Mouse (Mus musculus) megakaryocyte-erythroid progenitor cell, adult 5-6 weeks (primary cell): Measurements from ENCODE around the gene Abcd2. TPM values are rescaled to one million over a fixed set of nuclear protein-coding genes. Genes with fewer than 3 reads are reported as not detected.

Source experiments
- ATAC-seq: replicated peaks from 2 replicates; pipeline ENCODE4 v1.8.0; 2016; ENCODE audit warnings: mild to moderate bottlenecking, inconsistent platforms; ENCODE audit not compliant: severe bottlenecking, poor library complexity, low FRiP score, low TSS enrichment
- total RNA-seq, 2 experiments: library from RNA; stranded (forward) in 1 of 2; stranded (reverse) in 1 of 2; fragments of 200-1000, 215-1000 nt in 1 of 2; fragments of >200 nt in 1 of 2; fragmentation: Nextera tagmentation in 1 of 2; gene quantifications; 2 replicates each; pipeline ENCODE4 v1.2.3; 2014 to 2017

The Abcd2 gene
- 0.04 and 0.54 TPM in 2 replicates for total RNA-seq (2014; fragmentation: Nextera tagmentation)
- total RNA-seq (2017) = not detected in 2 replicates

DNA sequence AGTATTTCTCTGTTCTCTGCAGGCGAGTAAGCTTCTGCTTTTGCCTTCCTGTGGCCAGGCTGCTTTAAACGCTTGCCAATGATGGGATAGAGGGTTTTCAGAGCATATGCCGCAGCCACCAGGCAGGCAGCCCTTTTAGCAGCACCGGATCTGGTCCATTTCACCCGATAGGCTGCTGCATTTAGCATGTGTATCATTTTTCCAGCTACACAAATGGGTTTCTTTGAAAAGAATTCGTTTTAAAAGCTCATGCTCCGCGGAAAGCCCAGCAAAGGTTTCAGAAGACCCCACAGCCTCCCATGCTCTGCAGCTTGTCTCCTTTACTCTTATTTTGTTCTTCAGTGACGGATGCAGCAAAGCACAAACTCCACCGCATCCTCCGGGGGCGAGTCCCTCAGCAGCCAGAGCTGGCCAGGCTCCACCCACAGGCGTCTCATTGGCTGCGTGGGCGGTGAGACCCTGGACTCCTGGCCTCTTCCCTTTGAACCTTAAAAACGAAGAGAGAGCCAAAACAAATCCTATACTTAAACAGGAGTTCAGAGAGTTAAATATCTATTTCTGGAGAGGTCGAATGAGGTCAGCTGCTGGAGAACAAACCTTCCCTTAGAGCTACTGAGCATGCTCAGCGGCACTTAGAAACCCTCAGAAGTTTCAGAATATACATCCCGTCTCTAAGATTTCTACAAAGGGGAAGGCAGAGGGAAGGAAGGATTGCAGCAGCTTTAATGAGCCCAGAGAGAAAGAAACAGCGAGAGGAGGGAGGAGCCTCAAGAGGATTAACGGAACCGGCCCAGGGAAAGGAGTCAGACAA lies at the start of gene Abcd2:
Gene Abcd2 (minus strand): TSS at position 388 of the 811 bp plus-strand sequence.
- ATAC-seq = peak; percentile 92

DNA sequence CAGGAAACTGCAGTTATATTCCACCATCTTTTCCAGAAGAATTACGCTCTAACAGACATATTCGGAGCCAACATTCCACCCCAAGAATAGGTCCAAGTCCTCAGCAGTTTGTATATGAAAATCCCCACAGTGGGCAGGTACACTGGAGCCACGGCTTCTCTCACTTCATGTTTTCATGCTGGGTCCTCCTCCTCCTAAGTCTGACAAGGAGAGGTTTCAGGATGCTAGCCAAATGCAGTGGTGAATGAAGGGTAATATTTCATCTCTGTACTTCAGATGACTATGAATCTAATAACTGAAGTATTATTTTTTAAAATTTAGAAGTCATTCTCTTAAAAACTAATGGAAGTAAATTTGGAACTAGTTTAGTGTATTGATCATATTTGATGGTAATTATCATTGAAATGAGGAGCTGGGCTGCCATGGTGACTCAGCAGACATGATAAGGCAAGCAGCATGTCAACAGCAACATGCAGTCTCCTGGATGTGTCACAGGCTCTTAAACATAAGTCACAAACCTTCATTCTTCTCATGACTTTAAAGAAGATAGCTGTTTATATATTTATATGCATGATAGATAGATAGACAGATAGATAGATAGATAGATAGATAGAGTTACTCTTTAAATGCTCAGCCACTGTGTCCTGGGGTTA lies 49.2 kb upstream of the Abcd2 start:
- no peak for ATAC-seq

DNA sequence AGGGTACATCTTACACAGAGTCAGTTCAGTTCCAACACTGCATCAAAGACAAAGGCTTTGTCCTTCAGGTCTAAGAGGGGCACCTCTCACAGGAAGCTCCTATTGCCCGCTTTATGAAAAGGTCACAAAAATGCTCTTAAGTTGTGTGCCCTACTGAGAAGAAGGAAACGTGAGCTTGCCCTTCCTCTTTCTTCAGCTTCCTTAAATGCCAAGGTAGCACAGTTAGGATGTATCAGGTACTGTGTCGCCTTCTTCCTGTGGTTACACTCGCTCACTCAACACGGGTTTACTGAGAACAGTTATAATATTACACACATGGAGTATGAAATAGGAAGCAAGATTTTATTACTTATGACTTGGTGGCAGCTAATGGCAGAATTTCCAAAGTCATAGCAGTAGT lies 45.7 kb upstream of the Abcd2 start:
- ATAC-seq = no peak

- no peak for ATAC-seq
Measured at GRCm38 (mm10) chr15:91206518-91206917, 14.9 kb upstream of the Abcd2 start.

- ATAC-seq = no peak
Measured at GRCm38 (mm10) chr15:91203521-91203920, 11.9 kb upstream of the Abcd2 start.

- no peak for ATAC-seq
Measured at GRCm38 (mm10) chr15:91202486-91202885, 10.9 kb upstream of the Abcd2 start.

- no peak for ATAC-seq
Measured at GRCm38 (mm10) chr15:91200833-91201232, 9.2 kb upstream of the Abcd2 start.

- no peak for ATAC-seq
Measured at GRCm38 (mm10) chr15:91199256-91199905, 7.8 kb upstream of the Abcd2 start, which contains the start of gene CN725425. Gene CN725425 (plus strand): TSS chr15:91199494.

GRCm38 (mm10) chr15:91192223-91192598 lies 612 bp upstream of the Abcd2 start:
- ATAC-seq = peak; percentile 59

DNA sequence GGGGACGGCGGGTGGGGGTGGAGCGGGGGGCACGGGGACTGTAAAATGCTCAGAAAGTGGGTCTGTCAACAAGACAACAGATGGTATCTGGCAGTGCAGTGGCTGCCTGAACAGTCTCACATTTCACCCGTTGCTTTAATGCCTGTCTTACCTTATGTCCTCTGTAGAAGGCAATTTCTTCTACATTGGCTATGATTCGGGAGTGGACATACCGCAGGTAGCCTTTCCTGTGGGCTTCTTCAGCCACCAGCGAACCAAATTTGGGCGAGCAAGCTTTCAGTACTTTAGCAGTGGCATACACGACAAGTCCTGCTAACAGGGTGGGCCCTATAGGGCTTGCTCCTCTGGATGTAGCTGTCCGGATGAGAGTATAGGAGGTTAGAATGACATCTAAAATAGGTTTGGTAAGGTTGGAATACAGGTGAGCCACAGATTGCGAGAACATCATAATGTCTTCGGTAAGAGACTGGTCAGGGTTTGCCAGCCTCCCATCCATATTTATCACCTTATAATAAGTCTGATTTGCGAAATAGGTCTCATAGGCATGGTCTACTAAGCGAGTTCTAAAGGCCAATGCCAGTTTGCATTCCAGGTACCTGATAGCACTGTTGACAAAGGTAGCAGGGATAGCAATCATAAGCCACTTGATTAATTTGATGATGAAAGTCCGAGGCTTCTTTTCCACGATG lies 936 bp downstream of the Abcd2 start:
- no peak for ATAC-seq

- no peak for ATAC-seq
Measured at GRCm38 (mm10) chr15:91190026-91190425, 1.6 kb downstream of the Abcd2 start.

DNA sequence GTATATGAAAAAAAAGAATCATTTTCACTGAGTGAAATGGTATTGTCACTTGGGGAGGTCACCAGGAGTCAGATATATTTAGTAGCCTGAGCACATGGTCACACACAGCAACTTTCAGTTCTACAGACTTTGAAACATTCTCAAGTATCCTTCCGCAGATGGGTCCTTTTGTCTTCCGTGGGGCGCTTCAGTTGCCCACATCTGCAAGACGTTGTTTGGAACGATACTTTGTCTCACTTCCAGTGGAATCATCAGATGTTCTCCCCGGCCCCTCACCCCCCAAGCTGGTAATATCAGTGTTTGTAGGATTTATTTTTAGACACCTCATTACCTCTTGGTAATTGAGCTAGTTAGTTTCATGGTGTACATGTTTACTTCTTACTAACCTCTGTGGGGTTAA lies 5.2 kb downstream of the Abcd2 start:
- no peak for ATAC-seq

GRCm38 (mm10) chr15:91179911-91180622 lies 11.5 kb downstream of the Abcd2 start:
- no peak for ATAC-seq

DNA sequence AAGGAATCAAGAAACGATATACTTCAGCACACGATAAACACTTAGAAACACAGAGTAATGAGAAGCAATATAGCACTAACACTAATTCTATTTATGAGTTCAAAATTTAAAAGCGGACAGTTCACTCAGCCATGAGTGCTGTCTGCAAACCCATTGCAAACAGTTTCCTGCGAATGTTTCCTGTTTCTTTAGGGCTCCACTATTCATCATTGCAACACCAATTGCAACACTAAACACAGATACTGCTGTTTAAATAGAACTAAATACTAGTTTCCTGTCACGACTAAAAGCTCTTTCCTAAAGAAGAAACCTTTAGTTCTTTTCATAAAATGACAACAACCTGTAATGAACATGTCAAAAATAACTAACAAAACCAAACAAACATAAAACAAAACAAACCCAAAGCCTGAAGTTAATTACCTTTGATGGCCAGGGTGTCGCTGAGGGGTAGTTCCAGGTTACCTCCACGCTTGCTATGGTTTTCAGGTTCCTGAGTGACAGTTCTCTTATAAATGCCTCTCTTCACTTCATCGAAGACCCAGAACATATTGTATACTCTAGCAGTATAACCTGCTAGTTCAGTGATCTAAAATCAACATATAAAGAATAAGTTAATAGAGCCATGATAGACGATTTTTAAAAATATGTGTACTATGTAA lies 12.8 kb downstream of the Abcd2 start:
- ATAC-seq = no peak

DNA sequence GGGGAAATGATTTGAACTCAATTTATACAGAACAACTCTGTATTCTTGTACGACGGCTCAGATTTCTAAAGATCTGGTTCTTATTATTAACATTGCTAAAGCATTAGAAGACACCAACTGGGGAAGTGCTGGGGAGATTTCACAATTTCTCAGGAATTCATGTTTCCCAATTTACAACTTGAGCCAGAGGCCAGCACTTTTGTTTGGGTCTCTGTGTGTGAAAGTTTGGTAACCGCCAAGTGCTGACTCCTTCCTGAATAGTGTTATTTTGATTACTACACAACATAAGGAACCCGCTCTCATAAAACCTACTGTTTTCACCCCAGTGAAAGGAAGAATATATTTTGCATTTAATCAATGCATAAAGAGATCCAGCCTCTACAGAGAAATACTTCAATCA lies 19.4 kb downstream of the Abcd2 start:
- ATAC-seq = no peak

DNA sequence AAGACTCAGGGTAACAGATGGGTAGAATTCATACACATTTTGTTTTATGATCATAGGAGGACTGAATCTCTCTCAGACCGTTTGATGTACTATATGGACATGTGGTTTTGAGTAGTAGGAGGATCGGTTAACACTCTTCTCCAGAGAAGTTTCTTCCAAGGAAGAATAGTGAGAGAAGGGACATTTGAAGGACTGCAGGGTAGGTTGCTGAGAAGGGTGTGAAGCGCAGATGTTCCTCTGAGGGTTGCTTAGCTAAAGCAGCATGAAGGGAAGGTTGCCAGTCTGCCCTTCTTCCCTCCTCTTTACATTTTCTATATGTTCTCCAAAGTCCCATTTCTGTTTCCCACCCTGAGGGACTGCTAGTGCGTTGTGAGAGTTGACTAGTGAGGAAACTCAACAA lies 20.3 kb downstream of the Abcd2 start:
- no peak for ATAC-seq

DNA sequence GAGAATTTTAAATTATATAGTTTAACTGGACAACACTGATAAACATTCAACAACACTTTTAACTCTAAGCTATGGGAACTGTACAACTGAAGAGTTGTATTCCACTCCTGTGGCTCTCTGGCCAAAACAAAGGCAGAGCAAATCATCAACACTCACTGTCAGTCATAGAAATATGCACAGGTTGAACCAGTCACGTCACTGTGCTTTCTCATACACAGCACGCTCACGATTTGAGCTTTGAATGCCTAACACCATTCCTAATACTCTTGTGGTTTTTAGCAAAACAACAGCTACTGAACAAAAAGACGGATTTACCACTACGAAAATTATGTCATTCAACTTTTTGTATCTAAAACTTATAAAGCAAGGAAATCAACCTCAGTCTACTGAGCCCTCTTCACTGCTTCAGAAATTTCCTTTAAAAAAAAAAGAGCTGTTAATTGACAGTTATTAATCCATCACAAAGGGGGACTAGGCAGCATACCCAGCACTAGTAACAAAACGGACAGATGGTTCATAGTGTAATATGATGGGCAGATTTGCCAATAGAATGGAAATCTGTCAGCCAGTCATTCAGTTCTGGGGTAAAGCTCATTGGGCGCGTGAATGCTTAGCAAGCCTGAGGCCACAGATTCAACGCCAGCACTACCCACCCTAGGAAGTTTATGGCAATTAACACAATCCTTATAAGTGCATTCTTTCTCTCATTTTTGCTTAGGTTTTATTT lies 20.8 kb downstream of the Abcd2 start:
- no peak for ATAC-seq
